ENCODE assay signal across 8 mouse cellular contexts in genomic region chr2:18195691-18196396, GRCm38 (mm10).
DNase-seq lines count a peak whose midpoint lies in the region; ATAC-seq and TF ChIP-seq lines count a peak whose summit lies in the region.

No protein-coding gene starts in this region.

- H3K4me1 ChIP-seq in heart, postnatal 0 days (ENCODE audit: control insufficient read depth, insufficient read depth): no peaks in the 10 kb centered on the region
- no peaks in the 10 kb centered on the region for H3K4me1 ChIP-seq in intestine, embryonic 16.5 days (ENCODE audit: control insufficient read depth, insufficient read depth, low read length)

- DNase-seq in heart, postnatal 0 days (ENCODE audit: low spot score): peak; percentile 55
- DNase-seq in heart, adult 11 months: no peak
- peak; percentile 93 for DNase-seq in NIH3T3 (ENCODE audit: low read depth)
- peak; percentile 63 for DNase-seq in lung, postnatal 14 days
- DNase-seq in thymus, postnatal 10 days (ENCODE audit: low spot score in 2 of 2): no peak
- no peak for DNase-seq in cerebellum, adult 18-20 months
- DNase-seq in embryo, embryonic 9.5 days (ENCODE audit: extremely low spot score): no peak

- no peak for TF ChIP-seq CTCF in heart, postnatal 0 days (IDR thresholded peaks at IDR 0.05; ENCODE audit: low read depth)

- TF ChIP-seq EP300 in heart, postnatal 0 days (IDR thresholded peaks at IDR 0.05; ENCODE audit: low read depth): no peak

- no peak overlapping the region for H3K27ac ChIP-seq in heart, postnatal 0 days (ENCODE audit: low read depth)
- H3K27ac ChIP-seq in intestine, embryonic 16.5 days (ENCODE audit: low read length): no peak overlapping the region

- no peak for ATAC-seq in heart, postnatal 0 days (ENCODE audit: insufficient read depth, low read depth)
- ATAC-seq in intestine, embryonic 16.5 days: peak; percentile 97

- no peaks in the 10 kb centered on the region for H3K27me3 ChIP-seq in heart, postnatal 0 days (ENCODE audit: control insufficient read depth, insufficient read depth, low read length)
- H3K27me3 ChIP-seq in intestine, embryonic 16.5 days (replicated peaks; ENCODE audit: control insufficient read depth, insufficient read depth, low read length): no peaks in the 10 kb centered on the region

- H3K4me3 ChIP-seq in heart, postnatal 0 days (ENCODE audit: low read depth, low read length): no peak overlapping the region
- no peak overlapping the region for H3K4me3 ChIP-seq in intestine, embryonic 16.5 days (ENCODE audit: low read length)

- WGBS in heart, postnatal 0 days: 68% methylated on average over 3 of the region's 3 CpGs
- 55% methylated on average over 3 of the region's 3 CpGs for WGBS in intestine, embryonic 16.5 days

- no peak overlapping the region for H3K4me2 ChIP-seq in heart, postnatal 0 days (ENCODE audit: low read depth, low read length)
- H3K4me2 ChIP-seq in intestine, embryonic 16.5 days (ENCODE audit: low read depth, low read length): no peak overlapping the region

- no peak overlapping the region for H3K9ac ChIP-seq in heart, postnatal 0 days (replicated peaks; ENCODE audit: low read depth, low read length)
- H3K9ac ChIP-seq in intestine, embryonic 16.5 days (ENCODE audit: low read depth, low read length): no peak overlapping the region

- H3K9me3 ChIP-seq in heart, postnatal 0 days (replicated peaks; ENCODE audit: control insufficient read depth, low read length): no peaks in the 10 kb centered on the region
- no peaks in the 10 kb centered on the region for H3K9me3 ChIP-seq in intestine, embryonic 16.5 days (ENCODE audit: control insufficient read depth, low read length)

- peaks cover 42% of the 10 kb centered on the region for H3K36me3 ChIP-seq in heart, postnatal 0 days (replicated peaks; ENCODE audit: control insufficient read depth, insufficient read depth, low read length)
- H3K36me3 ChIP-seq in intestine, embryonic 16.5 days (ENCODE audit: control insufficient read depth, insufficient read depth, low read length): no peaks in the 10 kb centered on the region

Comparison
In these comparisons a context has a peak if more than half of its experiments do, and no peak if none do; other contexts are left out.
1. DNase-seq: peak in heart, postnatal 0 days (single experiment), NIH3T3 (single experiment) and lung, postnatal 14 days (single experiment); none in heart, adult 11 months (single experiment), thymus, postnatal 10 days (0 of 2), cerebellum, adult 18-20 months (0 of 2) and embryo, embryonic 9.5 days (single experiment).